Mouse (Mus musculus) thymus, adult 2 months (tissue): Measurements from ENCODE around the gene Crtc1. TPM values are rescaled to one million over a fixed set of nuclear protein-coding genes. Genes with fewer than 3 reads are reported as not detected.

Experiments
- DNase-seq: peaks from one replicate; pipeline ENCODE4 v3.0.0; 2021
- H3K27ac ChIP-seq: fragments of 200-500 bp; 2 replicates; pipeline ENCODE4 v1.5.1; 2012; ENCODE audit warnings: low read length, control low read depth; ENCODE audit not compliant: control insufficient read depth, insufficient read depth
- H3K27me3 ChIP-seq: fragments of 200-500 bp; 2 replicates; pipeline ENCODE4 v1.6.1; 2012; ENCODE audit warnings: mild to moderate bottlenecking, low read length, moderate library complexity, mixed read lengths; ENCODE audit not compliant: control insufficient read depth, insufficient read depth
- H3K36me3 ChIP-seq: fragments of 200-500 bp; 2 replicates; pipeline ENCODE4 v1.6.1; 2012; ENCODE audit warnings: mild to moderate bottlenecking, low read length, moderate library complexity; ENCODE audit not compliant: control insufficient read depth, insufficient read depth
- H3K4me1 ChIP-seq: fragments of 200-500 bp; replicated peaks from 2 replicates; pipeline ENCODE4 v1.6.1; 2012; ENCODE audit warnings: low read length; ENCODE audit not compliant: control insufficient read depth, insufficient read depth
- H3K4me3 ChIP-seq: fragments of 200-500 bp; 2 replicates; pipeline ENCODE4 v1.5.1; 2012; ENCODE audit warnings: mild to moderate bottlenecking, low read length, control low read depth, moderate library complexity; ENCODE audit not compliant: control insufficient read depth, insufficient read depth
- CTCF ChIP-seq: fragments of 200-500 bp; IDR thresholded peaks from 2 replicates; pipeline ENCODE4 v1.5.1; 2012; ENCODE audit warnings: mild to moderate bottlenecking, control low read depth, low read length, moderate library complexity, borderline replicate concordance; ENCODE audit not compliant: control insufficient read depth, poor library complexity, insufficient read depth; ENCODE audit errors: extremely low read depth
- POLR2A ChIP-seq: fragments of 200-500 bp; IDR thresholded peaks from 2 replicates; pipeline ENCODE4 v1.6.1; 2012; ENCODE audit warnings: mild to moderate bottlenecking, low read length, control low read depth, moderate library complexity; ENCODE audit not compliant: control insufficient read depth, poor library complexity, insufficient read depth; ENCODE audit errors: extremely low read depth
- WGBS: fragments of 180-500 bp; shearing (Covaris S2); methylation state at CpG from one replicate; pipeline ENCODE4 v1.1.7; 2018; 5-methylcytosine and 5-hydroxymethylcytosine counted together
- polyA plus RNA-seq: library from polyadenylated mRNA; depleted of rRNA; stranded (reverse); fragments of >200 nt; gene quantifications from 2 replicates; pipeline ENCODE4 v1.2.3, GENCODE M21; 2012

Gene Crtc1
- polyA plus RNA-seq, 1 experiment, result 43.9 TPM

GRCm38 (mm10) chr8:70359411-70359810, 80.0 kb downstream of the Crtc1 start:
- TF ChIP-seq POLR2A, result no peak
- no peak for TF ChIP-seq CTCF
- Histone ChIP-seq H3K27me3 (no peaks in the 10 kb centered on the region), H3K4me3 (no peak overlapping the region), H3K27ac (no peak overlapping the region), H3K36me3 (no peaks in the 10 kb centered on the region), H3K4me1 (no peaks in the 10 kb centered on the region)
- 91% methylated on average over 3 of the region's 3 CpGs for WGBS
- no peak for DNase-seq

DNA sequence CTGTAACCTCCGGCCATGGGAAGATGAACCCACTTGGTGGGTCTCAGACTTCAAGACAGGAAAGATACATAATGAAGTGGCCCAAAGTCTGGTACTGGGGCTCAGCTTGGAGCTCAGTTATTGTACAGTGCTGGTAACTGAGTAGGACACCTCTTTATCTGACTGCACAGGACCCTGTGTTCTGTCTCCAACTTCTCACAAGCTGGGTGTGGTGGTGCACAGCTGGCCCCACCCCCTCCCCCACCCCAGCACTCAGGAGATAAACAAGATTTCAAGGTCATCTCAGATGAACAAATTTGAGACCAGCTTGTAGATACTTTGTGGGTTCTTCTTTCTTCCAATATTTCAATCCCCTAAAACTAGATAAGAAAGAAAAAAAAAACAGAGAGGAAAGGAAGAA, 83.3 kb downstream of the Crtc1 start:
- Histone ChIP-seq H3K36me3 (no peaks in the 10 kb centered on the region), H3K4me1 (peaks cover 22% of the 10 kb centered on the region), H3K27ac (no peak overlapping the region), H3K4me3 (no peak overlapping the region), H3K27me3 (no peaks in the 10 kb centered on the region)
- no peak for DNase-seq
- no peak for TF ChIP-seq CTCF
- no peak for TF ChIP-seq POLR2A
- whole genome bisulfite sequencing, result 94% methylated on average over 1 of the region's 1 CpGs

DNA sequence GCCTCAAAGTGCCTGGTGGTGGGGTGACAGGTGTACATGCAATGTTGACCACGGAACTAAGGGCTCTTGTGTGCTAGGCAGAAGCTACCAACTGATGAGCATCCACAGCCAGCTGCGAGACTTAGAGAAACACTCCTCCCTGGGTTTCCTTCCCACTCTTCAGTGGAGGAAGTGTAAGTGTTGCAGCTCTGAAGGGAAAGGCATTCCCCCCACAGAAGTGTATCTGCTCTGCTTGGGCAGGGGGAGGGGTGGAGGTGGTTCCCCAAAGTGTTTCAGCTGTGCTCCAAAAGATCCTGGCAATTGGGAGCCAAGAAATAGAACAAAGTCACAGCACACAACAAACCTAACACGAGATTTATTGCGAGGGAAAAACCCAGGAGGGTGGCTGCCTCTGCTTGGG, 85.4 kb downstream of the Crtc1 start:
- 14% methylated on average over 4 of the region's 4 CpGs for WGBS
- H3K36me3 ChIP-seq, result no peaks in the 10 kb centered on the region
- H3K27ac ChIP-seq, result peak overlapping the region; percentile 61
- TF ChIP-seq POLR2A, result no peak
- no peak for TF ChIP-seq CTCF
- no peak for DNase-seq
- peak overlapping the region; percentile 47 for H3K4me3 ChIP-seq
- peaks cover 31% of the 10 kb centered on the region for H3K4me1 ChIP-seq
- H3K27me3 ChIP-seq, result no peaks in the 10 kb centered on the region

- peak within 1 kb of the TSS; percentile 75 for H3K4me3 ChIP-seq
- TF ChIP-seq CTCF, result peak; percentile 55; the same call in 1 of the 2 replicates
- peak; percentile 86 for TF ChIP-seq POLR2A
- peak within 1 kb of the TSS; percentile 61 for H3K27ac ChIP-seq
- no peaks in the 10 kb centered on the region for H3K27me3 ChIP-seq
- under 1% methylated on average over 69 of the region's 69 CpGs for WGBS
- H3K36me3 ChIP-seq, result no peaks in the 10 kb centered on the region
- DNase-seq, result peak; percentile 99
- H3K4me1 ChIP-seq, result peaks cover 31% of the 10 kb centered on the region
These were observed 86.1 kb downstream of the Crtc1 start, which contains the start of gene Upf1 for GRCm38 (mm10) chr8:70353194-70353817. Gene Upf1, minus strand, starts transcription at chr8:70353278.

- peaks cover 31% of the 10 kb centered on the region for H3K4me1 ChIP-seq
- peak; percentile 51 for DNase-seq
- H3K4me3 ChIP-seq, result peak overlapping the region; percentile 75
- H3K27ac ChIP-seq, result no peak overlapping the region
- TF ChIP-seq POLR2A (no peak), CTCF (no peak)
- under 1% methylated on average over 64 of the region's 64 CpGs for WGBS
- H3K36me3 ChIP-seq, result no peaks in the 10 kb centered on the region
- H3K27me3 ChIP-seq, result no peaks in the 10 kb centered on the region
These were observed 86.7 kb downstream of the Crtc1 start for GRCm38 (mm10) chr8:70352657-70353151.

- no peaks in the 10 kb centered on the region for H3K27me3 ChIP-seq
- TF ChIP-seq CTCF (no peak), POLR2A (no peak)
- DNase-seq, result no peak
- 25% methylated on average over 3 of the region's 3 CpGs for WGBS
- no peaks in the 10 kb centered on the region for H3K36me3 ChIP-seq
- H3K4me1 ChIP-seq, result peaks cover 31% of the 10 kb centered on the region
- no peak overlapping the region for H3K27ac ChIP-seq
- H3K4me3 ChIP-seq, result peak overlapping the region; percentile 75
These were observed 87.4 kb downstream of the Crtc1 start for GRCm38 (mm10) chr8:70352000-70352384.
